Mouse (Mus musculus) lung, postnatal 25 days (tissue): ENCODE data around the gene Defa26.
"Not testable (repeated sequence)": the region's sequence is repeated elsewhere in the genome, so short reads cannot be mapped to it uniquely, and the experiment has no call there.

Experiments used
- DNase-seq: peaks from one replicate; pipeline ENCODE4 v3.0.0; 2022; ENCODE audit warnings: low spot score

The Defa26 gene

GRCm38 (mm10) chr8:21617883-21618282 is at the start of gene Defa26:
TSS of gene Defa26 (plus strand) at chr8:21618183.
- DNase-seq: not testable (repeated sequence)

- DNase-seq: not testable (repeated sequence)
These were observed 35.3 kb upstream of the Defa26 start, which contains the start of gene Defa28 for GRCm38 (mm10) chr8:21582706-21583105. TSS of gene Defa28 (plus strand) at chr8:21583006.

GRCm38 (mm10) chr8:21594408-21594807 is 23.6 kb upstream of the Defa26 start, which contains the start of gene Gm7861:
TSS of gene Gm7861 (minus strand) at chr8:21594508.
- DNase-seq: not testable (repeated sequence)

DNA sequence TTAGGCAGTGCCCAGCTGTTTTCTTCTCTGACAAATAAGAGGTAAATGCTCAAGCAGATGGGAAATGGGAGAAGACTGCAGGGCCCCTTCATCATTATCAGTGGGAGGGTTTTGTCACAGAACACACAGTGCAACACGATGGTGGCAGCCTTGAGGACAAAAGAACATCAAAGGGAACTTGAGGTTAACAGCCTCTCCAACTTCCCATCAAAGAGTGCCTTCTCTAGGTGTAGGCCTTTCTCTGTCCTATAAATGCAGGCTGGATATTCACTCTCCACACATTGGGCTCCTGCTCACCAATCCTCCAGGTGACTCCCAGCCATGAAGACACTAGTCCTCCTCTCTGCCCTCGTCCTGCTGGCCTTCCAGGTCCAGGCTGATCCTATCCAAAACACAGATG is 37.5 kb downstream of the Defa26 start, which contains the start of gene Defa17:
Gene Defa17 (plus strand): TSS at position 301 of the 400 bp plus-strand sequence.
- not testable (repeated sequence) for DNase-seq

DNA sequence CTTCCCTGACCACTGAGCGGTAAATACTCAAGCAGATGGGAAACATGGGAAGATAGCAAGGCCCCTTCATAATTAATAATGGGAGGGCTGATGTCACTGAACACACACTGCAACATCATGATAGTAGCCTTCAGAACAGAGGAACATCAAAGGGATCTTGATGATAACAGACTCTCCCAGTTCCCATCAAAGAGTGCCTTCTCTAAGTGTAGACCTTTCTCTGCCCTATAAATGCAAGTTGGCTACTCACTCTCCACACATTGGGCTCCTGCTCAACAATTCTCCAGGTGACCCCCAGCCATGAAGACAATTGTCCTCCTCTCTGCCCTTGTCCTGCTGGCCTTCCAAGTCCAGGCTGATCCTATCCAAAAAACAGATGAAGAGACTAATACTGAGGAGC is 47.5 kb downstream of the Defa26 start, which contains the start of gene Defa34:
Gene Defa34 (plus strand): TSS at position 301 of the 400 bp plus-strand sequence.
- DNase-seq: not testable (repeated sequence)
